Mouse (Mus musculus): Measurements from ENCODE around the gene Lrp5.

DNA sequence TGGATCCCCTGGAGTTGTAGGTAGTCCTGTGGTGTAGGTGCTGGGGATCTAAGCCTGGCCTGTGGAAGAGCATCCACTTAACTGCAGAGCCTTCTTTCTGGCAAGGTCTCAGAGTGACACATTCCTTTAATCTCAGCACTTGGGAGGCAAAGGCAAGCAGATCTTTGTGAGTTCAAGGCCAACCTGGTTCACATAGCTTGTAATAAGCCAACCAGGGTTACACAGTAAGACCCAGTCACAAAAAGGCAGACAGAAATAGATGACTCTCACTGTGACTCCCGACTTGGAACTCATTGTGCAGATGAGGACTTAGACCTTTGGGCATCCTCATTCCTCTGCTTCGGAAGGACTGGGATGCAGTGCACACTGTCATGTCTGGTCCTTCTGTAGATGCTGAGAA lies 24.1 kb upstream of the Lrp5 start:
- TF ChIP-seq GATA1 (IDR thresholded peaks at IDR 0.05; ENCODE audit: low read length) (no peak), TAL1 (IDR thresholded peaks at IDR 0.05; ENCODE audit: low read length) (no peak)
